Mouse (Mus musculus) liver, embryonic 12.5 days (tissue): Measurements from ENCODE around the gene Grap. TPM values are rescaled to one million over a fixed set of nuclear protein-coding genes. Genes with fewer than 3 reads are reported as not detected.
"Not testable (repeated sequence)": the region's sequence is repeated elsewhere in the genome, so short reads cannot be mapped to it uniquely, and the experiment has no call there.

ENCODE experiments used
- ATAC-seq: fragments of 200-750 bp; cut with Nextera tagmentation; 2 replicates; pipeline ENCODE4 v1.8.0; 2017; ENCODE audit warnings: moderate number of reproducible peaks, mild to moderate bottlenecking, moderate library complexity
- H3K27ac ChIP-seq: fragments of 300-500 bp; sonication (generic); 2 replicates; pipeline ENCODE4 v1.5.1; 2016; ENCODE audit warnings: mild to moderate bottlenecking
- H3K27me3 ChIP-seq: fragments of 300-500 bp; sonication (generic); replicated peaks from 2 replicates; pipeline ENCODE4 v1.6.1; 2016; ENCODE audit warnings: mild to moderate bottlenecking, moderate library complexity
- H3K36me3 ChIP-seq: fragments of 300-500 bp; sonication (generic); 2 replicates; pipeline ENCODE4 v1.6.1; 2016; ENCODE audit warnings: mild to moderate bottlenecking, moderate library complexity
- H3K4me1 ChIP-seq: fragments of 300-500 bp; sonication (generic); 2 replicates; pipeline ENCODE4 v1.6.1; 2016
- H3K4me2 ChIP-seq: fragments of 300-500 bp; sonication (generic); 2 replicates; pipeline ENCODE4 v1.6.1; 2016; ENCODE audit warnings: mild to moderate bottlenecking, moderate library complexity
- H3K4me3 ChIP-seq: fragments of 300-500 bp; sonication (generic); 2 replicates; pipeline ENCODE4 v1.5.1; 2016; ENCODE audit warnings: mild to moderate bottlenecking, moderate library complexity
- H3K9ac ChIP-seq: fragments of 300-500 bp; sonication (generic); 2 replicates; pipeline ENCODE4 v1.6.1; 2016; ENCODE audit warnings: mild to moderate bottlenecking, moderate library complexity
- H3K9me3 ChIP-seq: fragments of 300-500 bp; sonication (generic); replicated peaks from 2 replicates; pipeline ENCODE4 v1.6.1; 2016; ENCODE audit warnings: mild to moderate bottlenecking, moderate library complexity
- WGBS: fragments of 180-500 bp; shearing (Covaris S2); methylation state at CpG from one replicate; pipeline ENCODE4 v1.1.7; 2016; ENCODE audit not compliant: insufficient replicate concordance; 5-methylcytosine and 5-hydroxymethylcytosine counted together
- polyA plus RNA-seq: library from polyadenylated mRNA; unstranded; fragments of >200 nt; fragmentation: Nextera tagmentation; extraction: Ambion mirVana; gene quantifications from 2 replicates; pipeline ENCODE4 v1.2.1, GENCODE M21; 2016

Grap gene
- polyA plus RNA-seq, 1 experiment from 2014 or later = 8.8 TPM

DNA sequence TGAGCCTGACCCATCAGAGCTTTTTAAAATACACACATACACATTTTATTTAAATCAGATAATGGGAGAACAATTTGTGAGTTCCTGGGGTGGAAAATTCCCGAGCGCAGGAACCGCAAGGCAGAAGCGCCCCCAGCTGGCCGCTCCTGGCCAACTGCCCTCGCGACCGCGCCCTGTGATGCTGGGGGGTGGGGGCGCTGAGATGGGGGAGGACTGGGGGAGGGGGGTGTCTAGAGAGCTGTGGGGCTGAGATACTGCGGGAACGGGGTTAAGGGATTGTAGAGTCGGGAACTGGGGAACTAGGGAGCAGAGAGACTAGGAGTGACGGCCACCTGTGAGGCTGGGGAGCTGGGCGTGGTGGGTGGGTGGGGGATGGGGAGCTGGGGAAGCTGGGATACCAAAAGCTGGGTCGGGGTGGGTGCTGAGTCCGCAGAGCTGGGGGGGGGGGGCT, 33.2 kb upstream of the Grap start:
- peak overlapping the region; percentile 51 for H3K4me2 ChIP-seq
- H3K4me1 ChIP-seq = peaks cover 11% of the 10 kb centered on the region
- WGBS = 6% methylated on average over 17 of the region's 17 CpGs
- ATAC-seq = no peak
- peak overlapping the region; percentile 21 for H3K4me3 ChIP-seq
- no peak overlapping the region for H3K27ac ChIP-seq
- no peaks in the 10 kb centered on the region for H3K9me3 ChIP-seq
- H3K36me3 ChIP-seq = no peaks in the 10 kb centered on the region
- H3K9ac ChIP-seq = no peak overlapping the region
- peaks cover 84% of the 10 kb centered on the region for H3K27me3 ChIP-seq

DNA sequence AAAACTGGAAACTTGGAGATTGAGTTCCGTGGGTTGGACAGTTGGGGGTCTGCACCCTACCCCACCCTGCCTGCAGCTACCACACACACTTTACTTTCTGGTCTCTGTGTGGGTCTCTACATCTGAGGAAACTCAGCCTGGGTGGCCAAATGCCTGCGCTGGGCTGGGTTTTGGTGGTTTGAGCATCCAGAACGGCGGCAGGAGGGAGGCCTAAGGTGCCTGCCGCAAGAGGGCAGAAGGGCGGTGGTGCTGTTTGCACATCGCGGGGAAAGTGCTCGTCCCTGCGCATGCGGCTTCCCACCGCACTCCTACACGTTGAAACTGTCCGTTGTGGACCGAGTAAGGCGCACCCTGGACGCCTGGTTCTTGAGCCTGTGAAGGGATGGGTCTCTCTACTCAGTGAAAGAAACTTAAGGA, 32.8 kb upstream of the Grap start:
- WGBS = 2% methylated on average over 17 of the region's 17 CpGs
- Histone ChIP-seq H3K9ac (no peak overlapping the region), H3K4me1 (peaks cover 11% of the 10 kb centered on the region), H3K4me2 (peak overlapping the region; percentile 51), H3K36me3 (no peaks in the 10 kb centered on the region), H3K27ac (no peak overlapping the region), H3K4me3 (peak overlapping the region; percentile 21), H3K27me3 (peaks cover 84% of the 10 kb centered on the region), H3K9me3 (no peaks in the 10 kb centered on the region)
- ATAC-seq = no peak

DNA sequence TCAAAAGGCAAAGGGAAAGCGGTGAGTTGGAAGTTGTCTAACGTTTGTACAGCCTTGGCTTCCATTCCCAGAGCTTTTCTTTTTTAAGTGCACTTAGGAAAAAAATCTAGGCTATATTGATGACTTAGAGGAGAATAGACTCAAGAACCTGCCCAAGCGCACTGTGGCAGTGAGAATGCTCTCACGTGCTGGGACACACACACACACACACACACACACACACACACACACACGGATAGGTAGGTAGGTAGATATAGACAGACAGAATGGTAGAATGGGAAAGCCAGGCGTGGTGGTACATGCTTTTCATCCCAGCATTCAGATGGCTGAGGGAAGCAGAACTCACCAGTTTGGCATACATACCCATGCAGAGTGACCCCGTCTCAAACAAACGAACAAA, 32.3 kb upstream of the Grap start:
- ATAC-seq = no peak
- Histone ChIP-seq H3K4me1 (peaks cover 11% of the 10 kb centered on the region), H3K27me3 (peaks cover 83% of the 10 kb centered on the region), H3K9me3 (no peaks in the 10 kb centered on the region), H3K36me3 (no peaks in the 10 kb centered on the region), H3K4me2 (peak overlapping the region; percentile 51), H3K4me3 (no peak overlapping the region), H3K9ac (no peak overlapping the region), H3K27ac (no peak overlapping the region)
- WGBS = 52% methylated on average over 8 of the region's 8 CpGs

DNA sequence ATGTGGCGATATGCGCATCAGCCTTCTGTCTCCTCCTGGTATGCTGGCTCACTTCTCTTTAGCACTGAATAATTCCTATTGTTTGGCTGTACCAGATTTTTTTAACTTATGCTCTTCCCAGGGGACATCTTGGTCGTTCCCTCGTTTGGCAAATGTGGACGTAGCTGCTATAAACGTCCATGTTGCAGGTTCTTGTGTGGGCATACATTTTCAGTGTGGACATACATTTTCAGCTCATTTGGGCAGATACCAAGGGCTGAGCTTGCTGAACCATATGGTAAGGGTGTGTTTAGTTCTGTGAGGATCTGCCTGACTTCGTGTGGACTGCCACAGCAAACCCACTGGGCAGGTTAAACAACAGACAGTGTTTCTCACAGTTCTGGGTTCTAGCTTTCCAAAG, 27.9 kb upstream of the Grap start:
- Histone ChIP-seq H3K4me3 (no peak overlapping the region), H3K27me3 (peaks cover 55% of the 10 kb centered on the region), H3K4me2 (no peak overlapping the region), H3K9me3 (0 out of 2 replicates have a peak, but pooled peaks cover 3% of the 10 kb centered on the region), H3K9ac (no peak overlapping the region), H3K27ac (no peak overlapping the region), H3K36me3 (no peaks in the 10 kb centered on the region), H3K4me1 (peaks cover 4% of the 10 kb centered on the region)
- ATAC-seq = no peak
- 66% methylated on average over 7 of the region's 7 CpGs for WGBS

DNA sequence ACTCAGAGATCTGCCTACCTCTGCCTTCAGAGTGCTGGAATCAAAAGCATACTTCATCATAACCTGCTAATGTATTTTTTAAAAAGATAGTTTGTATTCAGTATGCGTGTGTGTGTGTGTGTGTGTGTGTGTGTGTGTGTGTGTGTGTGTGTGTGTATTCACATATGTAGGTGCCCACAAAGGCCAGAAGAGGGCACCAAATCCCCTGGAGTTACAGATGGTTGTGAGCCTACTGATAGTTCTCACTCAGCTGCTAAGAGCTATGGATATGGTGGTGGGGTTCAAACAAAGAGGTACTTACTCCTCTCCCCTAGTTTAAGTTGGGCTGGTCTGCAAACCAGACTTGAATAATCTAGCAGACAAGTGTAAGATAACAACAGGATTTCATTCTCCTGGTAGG, 26.6 kb upstream of the Grap start:
- H3K27ac ChIP-seq = no peak overlapping the region
- no peak overlapping the region for H3K4me2 ChIP-seq
- no peak overlapping the region for H3K9ac ChIP-seq
- H3K4me3 ChIP-seq = no peak overlapping the region
- no peaks in the 10 kb centered on the region for H3K36me3 ChIP-seq
- ATAC-seq = no peak
- 57% methylated on average over 1 of the region's 1 CpGs for WGBS
- 0 out of 2 replicates have a peak, but pooled peaks cover 3% of the 10 kb centered on the region for H3K9me3 ChIP-seq
- no peaks in the 10 kb centered on the region for H3K4me1 ChIP-seq
- peaks cover 42% of the 10 kb centered on the region for H3K27me3 ChIP-seq

DNA sequence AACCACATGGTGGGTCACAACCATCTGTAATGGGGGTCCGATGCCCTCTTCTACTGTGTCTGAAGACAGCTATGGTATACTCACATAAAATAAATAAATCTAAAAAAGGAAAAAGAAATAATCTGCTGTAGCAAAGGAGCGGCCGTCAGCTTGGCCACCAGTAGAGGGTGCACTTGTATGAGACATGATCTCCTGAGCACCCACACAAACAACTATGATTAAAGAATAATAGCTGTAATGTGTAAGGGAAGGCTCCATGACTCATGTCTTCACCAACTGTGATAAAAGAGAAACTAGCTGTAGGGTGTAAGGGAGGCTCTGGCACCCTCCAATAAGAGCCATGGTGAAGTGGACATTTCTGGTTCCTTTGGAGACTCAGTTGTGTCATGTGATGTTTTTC, 23.4 kb upstream of the Grap start:
- Histone ChIP-seq H3K4me3 (no peak overlapping the region), H3K27ac (no peak overlapping the region), H3K4me2 (no peak overlapping the region), H3K9ac (no peak overlapping the region), H3K36me3 (no peaks in the 10 kb centered on the region), H3K27me3 (peaks cover 38% of the 10 kb centered on the region; the same call in 1 of the 2 replicates), H3K4me1 (no peaks in the 10 kb centered on the region), H3K9me3 (0 out of 2 replicates have a peak, but pooled peaks cover 3% of the 10 kb centered on the region)
- 45% methylated on average over 3 of the region's 3 CpGs for WGBS
- no peak for ATAC-seq

DNA sequence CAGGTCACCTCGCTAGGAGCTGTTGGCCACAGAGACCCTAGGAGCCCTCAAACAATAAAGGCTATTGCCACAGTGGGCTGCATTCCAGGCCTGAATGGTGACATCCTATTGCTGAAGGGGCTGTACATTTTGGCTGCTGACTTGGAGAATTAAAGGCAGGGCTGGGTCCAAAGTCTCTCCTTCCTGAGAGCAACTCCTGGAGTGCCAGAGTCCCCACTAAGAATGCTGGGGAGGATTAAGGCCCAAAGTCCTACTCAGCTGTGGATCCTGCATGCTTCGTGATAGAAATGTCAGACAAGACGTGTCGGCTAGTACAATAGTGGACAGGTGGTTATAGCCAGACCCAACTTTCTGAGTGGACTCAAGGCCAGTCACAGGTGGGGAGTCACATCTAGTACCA, 16.8 kb upstream of the Grap start:
- H3K4me1 ChIP-seq, H3K4me3 ChIP-seq, ATAC-seq, H3K4me2 ChIP-seq, H3K9me3 ChIP-seq, H3K27ac ChIP-seq, H3K9ac ChIP-seq, H3K36me3 ChIP-seq: not testable (repeated sequence)
- H3K27me3 ChIP-seq = peaks cover 42% of the 10 kb centered on the region
- 66% methylated on average over 3 of the region's 4 CpGs for WGBS

DNA sequence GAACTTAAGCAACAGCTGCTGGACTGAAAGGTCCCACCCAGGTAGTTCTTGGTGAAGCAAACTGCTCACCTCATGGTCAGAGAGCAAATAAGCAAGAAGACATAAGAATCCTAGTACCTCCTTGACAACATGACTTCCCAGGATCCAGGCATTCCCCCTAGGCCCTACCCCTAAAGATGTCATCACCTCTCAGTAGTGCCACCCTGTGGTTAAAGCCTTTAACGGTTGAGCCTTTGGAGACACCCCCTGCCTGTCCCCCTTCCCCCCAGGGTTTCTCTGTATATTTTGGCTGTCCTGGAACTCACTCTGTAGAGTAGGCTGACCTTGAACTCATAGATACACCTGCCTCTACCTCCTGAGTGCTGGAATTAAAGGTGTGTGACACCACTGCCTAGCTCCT, 15.7 kb upstream of the Grap start:
- Histone ChIP-seq H3K27ac (no peak overlapping the region), H3K4me1 (no peaks in the 10 kb centered on the region), H3K36me3 (no peaks in the 10 kb centered on the region), H3K4me3 (no peak overlapping the region), H3K4me2 (no peak overlapping the region), H3K9ac (no peak overlapping the region), H3K9me3 (no peaks in the 10 kb centered on the region), H3K27me3 (peaks cover 42% of the 10 kb centered on the region)
- ATAC-seq = no peak
- WGBS = 55% methylated on average over 1 of the region's 1 CpGs

- no peaks in the 10 kb centered on the region for H3K4me1 ChIP-seq
- no peaks in the 10 kb centered on the region for H3K9me3 ChIP-seq
- no peaks in the 10 kb centered on the region for H3K36me3 ChIP-seq
- H3K27me3 ChIP-seq = peaks cover 42% of the 10 kb centered on the region
- H3K27ac ChIP-seq = no peak overlapping the region
- H3K9ac ChIP-seq = no peak overlapping the region
- no peak for ATAC-seq
- 60% methylated on average over 3 of the region's 3 CpGs for WGBS
- no peak overlapping the region for H3K4me2 ChIP-seq
- no peak overlapping the region for H3K4me3 ChIP-seq
These were observed 15.2 kb upstream of the Grap start for GRCm38 (mm10) chr11:61637856-61638255.

DNA sequence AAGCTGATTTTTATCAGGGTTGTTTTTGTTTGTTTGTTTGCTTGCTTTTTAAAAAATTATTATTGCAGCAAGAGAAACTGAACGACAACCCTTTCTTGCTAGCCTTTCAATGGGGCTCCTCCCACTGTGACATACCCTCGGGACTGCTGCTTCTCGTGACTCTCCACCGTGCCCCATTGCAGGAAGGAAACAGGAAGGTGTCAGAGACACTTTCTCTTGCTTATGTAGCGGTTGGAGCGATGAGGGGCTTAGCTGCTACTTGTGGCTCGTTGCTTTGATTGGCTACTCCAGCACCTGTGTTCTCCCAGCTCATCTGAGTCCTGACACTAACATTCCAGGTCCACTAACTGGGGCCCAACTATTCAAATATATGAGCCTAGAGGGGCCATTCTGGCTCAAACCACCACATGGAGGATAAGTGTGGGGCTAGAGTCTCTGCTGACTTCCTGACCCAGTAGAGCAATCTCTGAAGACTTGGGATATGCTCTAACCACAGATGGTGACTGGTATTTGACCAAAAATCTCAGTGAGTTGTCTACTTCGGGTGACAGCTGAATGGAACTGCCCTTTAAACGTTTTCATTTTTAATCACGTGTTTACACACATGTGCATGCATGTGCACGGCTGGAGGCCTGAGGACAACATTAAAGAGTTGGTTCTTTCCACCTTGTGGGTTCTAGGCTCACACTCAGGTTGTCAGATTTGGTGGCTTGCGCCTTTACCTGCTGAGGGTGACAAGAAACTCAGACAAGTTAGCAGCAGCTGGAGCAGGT, 14.1 kb upstream of the Grap start:
- Histone ChIP-seq H3K9ac (no peak overlapping the region), H3K27me3 (peaks cover 35% of the 10 kb centered on the region), H3K4me2 (no peak overlapping the region), H3K4me1 (no peaks in the 10 kb centered on the region), H3K36me3 (no peaks in the 10 kb centered on the region), H3K27ac (no peak overlapping the region), H3K4me3 (no peak overlapping the region), H3K9me3 (no peaks in the 10 kb centered on the region)
- WGBS = 26% methylated on average over 12 of the region's 12 CpGs
- no peak for ATAC-seq

GRCm38 (mm10) chr11:61639601-61640177, 13.4 kb upstream of the Grap start:
- Histone ChIP-seq H3K4me2 (no peak overlapping the region), H3K36me3 (no peaks in the 10 kb centered on the region), H3K9ac (no peak overlapping the region), H3K4me3 (no peak overlapping the region), H3K9me3 (no peaks in the 10 kb centered on the region), H3K27ac (no peak overlapping the region), H3K4me1 (no peaks in the 10 kb centered on the region), H3K27me3 (peaks cover 29% of the 10 kb centered on the region)
- ATAC-seq = no peak
- 70% methylated on average over 6 of the region's 6 CpGs for WGBS

GRCm38 (mm10) chr11:61640585-61640984, 12.5 kb upstream of the Grap start:
- not testable (repeated sequence) for H3K9ac ChIP-seq, H3K4me2 ChIP-seq, ATAC-seq, H3K27ac ChIP-seq, H3K36me3 ChIP-seq, H3K4me3 ChIP-seq, H3K9me3 ChIP-seq, H3K4me1 ChIP-seq
- H3K27me3 ChIP-seq = peaks cover 25% of the 10 kb centered on the region
- WGBS = 67% methylated on average over 9 of the region's 9 CpGs
